Mouse (Mus musculus) bone marrow, adult 2 months (tissue): Measurements from ENCODE around the gene Slc25a12. TPM values are rescaled to one million over a fixed set of nuclear protein-coding genes. Genes with fewer than 3 reads are reported as not detected.

Experiments
- H3K27ac ChIP-seq: fragments of 200-500 bp; 2 replicates; pipeline ENCODE4 v1.5.1; 2012; ENCODE audit warnings: low read depth, mild to moderate bottlenecking, control low read depth, inconsistent platforms, low read length; ENCODE audit not compliant: control insufficient read depth, poor library complexity, insufficient read depth
- H3K4me1 ChIP-seq: fragments of 200-500 bp; 2 replicates; pipeline ENCODE4 v1.6.1; 2011; ENCODE audit warnings: low read length; ENCODE audit not compliant: control insufficient read depth, insufficient read depth
- H3K4me3 ChIP-seq: fragments of 200-500 bp; replicated peaks from 2 replicates; pipeline ENCODE3; 2011; ENCODE audit warnings: mild to moderate bottlenecking, low read depth, low read length, control low read depth; ENCODE audit not compliant: control insufficient read depth
- CTCF ChIP-seq: fragments of 200-500 bp; IDR thresholded peaks from 2 replicates; pipeline ENCODE4 v1.5.1; 2011; ENCODE audit warnings: low read length, control low read depth; ENCODE audit not compliant: control insufficient read depth, insufficient read depth
- POLR2A ChIP-seq: fragments of 200-500 bp; IDR thresholded peaks from 2 replicates; pipeline ENCODE4 v1.6.1; 2011; ENCODE audit warnings: low read depth, mild to moderate bottlenecking, control low read depth, low read length, borderline replicate concordance; ENCODE audit not compliant: control insufficient read depth
- WGBS: fragments of 180-500 bp; shearing (Covaris S2); methylation state at CpG from one replicate; pipeline ENCODE4 v1.1.7; 2018; 5-methylcytosine and 5-hydroxymethylcytosine counted together
- polyA plus RNA-seq: library from polyadenylated mRNA; stranded (reverse); fragments of >200 nt; gene quantifications from 2 replicates; pipeline ENCODE4 v1.2.4, GENCODE M21; 2011; ENCODE audit warnings: low replicate concordance; ENCODE audit not compliant: missing spikeins, insufficient read depth, insufficient read length

Slc25a12 gene
- polyA plus RNA-seq, 1 experiment = 22.2 TPM

GRCm38 (mm10) chr2:71328391-71329160 is 39.0 kb downstream of the Slc25a12 start:
- TF ChIP-seq POLR2A (no peak), CTCF (no peak)
- Histone ChIP-seq H3K27ac (no peak overlapping the region), H3K4me1 (no peaks in the 10 kb centered on the region), H3K4me3 (no peak overlapping the region)
- WGBS = 83% methylated on average over 15 of the region's 15 CpGs

GRCm38 (mm10) chr2:71327715-71328114 is 39.8 kb downstream of the Slc25a12 start:
- Histone ChIP-seq H3K27ac (no peak overlapping the region), H3K4me1 (no peaks in the 10 kb centered on the region), H3K4me3 (no peak overlapping the region)
- no peak for TF ChIP-seq POLR2A
- no peak for TF ChIP-seq CTCF
- 47% methylated on average over 2 of the region's 2 CpGs for WGBS

- H3K27ac ChIP-seq = no peak overlapping the region
- WGBS = 41% methylated on average over 11 of the region's 11 CpGs
- H3K4me3 ChIP-seq = no peak overlapping the region
- TF ChIP-seq POLR2A = no peak
- TF ChIP-seq CTCF = no peak
- H3K4me1 ChIP-seq = no peaks in the 10 kb centered on the region
These were observed 40.6 kb downstream of the Slc25a12 start for GRCm38 (mm10) chr2:71326766-71327464.

- H3K27ac ChIP-seq = no peak overlapping the region
- 85% methylated on average over 7 of the region's 7 CpGs for WGBS
- H3K4me1 ChIP-seq = no peaks in the 10 kb centered on the region; the same call in 1 of the 2 replicates
- H3K4me3 ChIP-seq = no peak overlapping the region
- TF ChIP-seq POLR2A = no peak
- TF ChIP-seq CTCF = no peak
These were observed 43.7 kb downstream of the Slc25a12 start for GRCm38 (mm10) chr2:71323886-71324285.

- WGBS = 66% methylated on average over 3 of the region's 3 CpGs
- no peak overlapping the region for H3K27ac ChIP-seq
- H3K4me1 ChIP-seq = no peaks in the 10 kb centered on the region; the same call in 1 of the 2 replicates
- no peak overlapping the region for H3K4me3 ChIP-seq
- TF ChIP-seq CTCF (no peak), POLR2A (no peak)
These were observed 46.1 kb downstream of the Slc25a12 start for GRCm38 (mm10) chr2:71321486-71321885.

GRCm38 (mm10) chr2:71316116-71316789 is 51.3 kb downstream of the Slc25a12 start:
- 87% methylated on average over 3 of the region's 3 CpGs for WGBS
- Histone ChIP-seq H3K27ac (no peak overlapping the region), H3K4me3 (no peak overlapping the region), H3K4me1 (no peaks in the 10 kb centered on the region; the same call in 1 of the 2 replicates)
- TF ChIP-seq CTCF (no peak), POLR2A (no peak)

GRCm38 (mm10) chr2:71315022-71315421 is 52.5 kb downstream of the Slc25a12 start:
- 89% methylated on average over 14 of the region's 14 CpGs for WGBS
- H3K27ac ChIP-seq = no peak overlapping the region

GRCm38 (mm10) chr2:71314080-71314479 is 53.5 kb downstream of the Slc25a12 start:
- Histone ChIP-seq H3K4me3 (no peak overlapping the region), H3K27ac (no peak overlapping the region), H3K4me1 (no peaks in the 10 kb centered on the region)
- no peak for TF ChIP-seq CTCF
- no peak for TF ChIP-seq POLR2A
- 86% methylated on average over 6 of the region's 6 CpGs for WGBS

More at GRCm38 (mm10) chr2:71315022-71315421, 52.5 kb downstream of the Slc25a12 start:
- Histone ChIP-seq H3K4me1 (no peaks in the 10 kb centered on the region), H3K4me3 (no peak overlapping the region)
- no peak for TF ChIP-seq POLR2A
- no peak for TF ChIP-seq CTCF
